Mouse (Mus musculus) G1E (cell line): Measurements from ENCODE around the gene L3mbtl3. TPM values are rescaled to one million over a fixed set of nuclear protein-coding genes. Genes with fewer than 3 reads are reported as not detected.

Source experiments
- ATAC-seq: 2 replicates; pipeline ENCODE4 v1.8.0; 2016; ENCODE audit warnings: mild to moderate bottlenecking; ENCODE audit not compliant: insufficient number of reproducible peaks, poor library complexity, low FRiP score, severe bottlenecking; ENCODE audit errors: extremely low read depth
- DNase-seq: peaks from one replicate; pipeline ENCODE4 v3.0.0; 2012; ENCODE audit warnings: low spot score
- H3K27me3 ChIP-seq: 2 replicates; pipeline ENCODE4 v1.6.1; 2012; ENCODE audit warnings: mild to moderate bottlenecking, low read length, inconsistent platforms; ENCODE audit not compliant: insufficient read depth
- H3K36me3 ChIP-seq: replicated peaks from 2 replicates; pipeline ENCODE3; 2012; ENCODE audit warnings: mild to moderate bottlenecking, inconsistent platforms
- H3K4me1 ChIP-seq: 2 replicates; pipeline ENCODE4 v1.6.1; 2012; ENCODE audit warnings: low read depth, low read length, inconsistent platforms, mixed read lengths; ENCODE audit not compliant: insufficient read depth
- H3K4me3 ChIP-seq: 2 replicates; pipeline ENCODE4 v1.5.1; 2012; ENCODE audit warnings: low read depth, mild to moderate bottlenecking, inconsistent platforms, low read length, moderate library complexity, mixed read lengths
- H3K9me3 ChIP-seq: replicated peaks from 2 replicates; pipeline ENCODE4 v1.6.1; 2012; ENCODE audit warnings: inconsistent platforms
- CTCF ChIP-seq: IDR thresholded peaks from 2 replicates; pipeline ENCODE4 v1.5.1; 2012; ENCODE audit warnings: low read depth, low read length, inconsistent platforms, mixed read lengths
- GATA1 ChIP-seq: IDR thresholded peaks from 2 replicates; pipeline ENCODE4 v1.6.1; 2012; ENCODE audit warnings: borderline replicate concordance, low read length, inconsistent platforms, mixed read lengths
- GATA2 ChIP-seq: IDR thresholded peaks from 2 replicates; pipeline ENCODE4 v1.6.1; 2012; ENCODE audit warnings: low read depth, low read length, inconsistent platforms, borderline replicate concordance
- POLR2AphosphoS5 ChIP-seq: IDR thresholded peaks from 2 replicates; pipeline ENCODE4 v1.6.1; 2012; ENCODE audit warnings: low read depth, low read length, inconsistent platforms; ENCODE audit not compliant: insufficient replicate concordance
- TAL1 ChIP-seq: conservative IDR thresholded peaks from 2 replicates; pipeline ENCODE4 v1.6.1; 2012; ENCODE audit warnings: low read depth, low read length, inconsistent platforms, mixed read lengths
- polyA plus RNA-seq: library from polyadenylated mRNA; stranded (reverse); fragments of >175 nt; gene quantifications from 2 replicates; pipeline ENCODE4 v1.2.3, GENCODE M21; 2012
- total RNA-seq, 2 experiments: library from RNA; stranded (forward) in 1 of 2; stranded (reverse) in 1 of 2; fragments of 200-1000 nt in 1 of 2; fragments of >200 nt in 1 of 2; fragmentation: Nextera tagmentation in 1 of 2; gene quantifications; 2 replicates each; pipeline ENCODE4 v1.2.3; 2014 to 2017

Gene L3mbtl3
- total and polyA plus RNA-seq, 3 experiments, result 0.16 TPM; not detected in 2

GRCm38 (mm10) chr10:26374436-26375311 lies 1.1 kb downstream of the L3mbtl3 start:
- Histone ChIP-seq H3K36me3 (no peaks in the 10 kb centered on the region), H3K4me1 (no peaks in the 10 kb centered on the region), H3K27me3 (no peaks in the 10 kb centered on the region), H3K9me3 (peaks cover 35% of the 10 kb centered on the region), H3K4me3 (no peak overlapping the region)
- ATAC-seq (no peak), DNase-seq (no peak)
- TF ChIP-seq GATA2 (no peak), TAL1 (no peak), POLR2AphosphoS5 (no peak), CTCF (no peak), GATA1 (no peak)

GRCm38 (mm10) chr10:26373951-26374435 lies 1.8 kb downstream of the L3mbtl3 start:
- H3K4me1 ChIP-seq, result no peaks in the 10 kb centered on the region
- no peak overlapping the region for H3K4me3 ChIP-seq
- ATAC-seq, result no peak
- DNase-seq, result no peak
- no peaks in the 10 kb centered on the region for H3K36me3 ChIP-seq
- peaks cover 35% of the 10 kb centered on the region for H3K9me3 ChIP-seq
- no peaks in the 10 kb centered on the region for H3K27me3 ChIP-seq
- TF ChIP-seq TAL1 (no peak), CTCF (no peak), GATA2 (no peak), POLR2AphosphoS5 (no peak), GATA1 (no peak)

- Histone ChIP-seq H3K9me3 (peaks cover 35% of the 10 kb centered on the region), H3K36me3 (no peaks in the 10 kb centered on the region), H3K4me3 (no peak overlapping the region), H3K4me1 (no peaks in the 10 kb centered on the region), H3K27me3 (no peaks in the 10 kb centered on the region)
- no peak for TF ChIP-seq GATA2
- TF ChIP-seq CTCF, result no peak
- TF ChIP-seq TAL1, result no peak
- TF ChIP-seq POLR2AphosphoS5, result no peak
- TF ChIP-seq GATA1, result no peak
- ATAC-seq (no peak), DNase-seq (no peak)
These were observed 2.5 kb downstream of the L3mbtl3 start for GRCm38 (mm10) chr10:26372940-26373931.

GRCm38 (mm10) chr10:26371416-26371815 lies 4.4 kb downstream of the L3mbtl3 start:
- no peak for TF ChIP-seq GATA1
- no peak for TF ChIP-seq TAL1
- no peak for TF ChIP-seq CTCF
- no peak for TF ChIP-seq POLR2AphosphoS5
- TF ChIP-seq GATA2, result no peak
- H3K36me3 ChIP-seq, result no peaks in the 10 kb centered on the region
- H3K4me3 ChIP-seq, result no peak overlapping the region

GRCm38 (mm10) chr10:26364942-26365341 lies 10.8 kb downstream of the L3mbtl3 start:
- Histone ChIP-seq H3K36me3 (no peaks in the 10 kb centered on the region), H3K27me3 (no peaks in the 10 kb centered on the region), H3K4me1 (no peaks in the 10 kb centered on the region), H3K4me3 (no peak overlapping the region), H3K9me3 (peaks cover 3% of the 10 kb centered on the region)
- no peak for TF ChIP-seq TAL1
- no peak for TF ChIP-seq GATA2
- no peak for TF ChIP-seq GATA1
- ATAC-seq (no peak), DNase-seq (no peak)

More at GRCm38 (mm10) chr10:26371416-26371815, 4.4 kb downstream of the L3mbtl3 start:
- no peaks in the 10 kb centered on the region for H3K4me1 ChIP-seq
- ATAC-seq, result no peak
- no peaks in the 10 kb centered on the region for H3K27me3 ChIP-seq
- no peak for DNase-seq
- peaks cover 31% of the 10 kb centered on the region for H3K9me3 ChIP-seq

- Histone ChIP-seq H3K27me3 (no peaks in the 10 kb centered on the region), H3K9me3 (peaks cover 3% of the 10 kb centered on the region), H3K4me1 (no peaks in the 10 kb centered on the region), H3K4me3 (no peak overlapping the region), H3K36me3 (no peaks in the 10 kb centered on the region)
- no peak for TF ChIP-seq POLR2AphosphoS5
- TF ChIP-seq GATA2, result no peak
- no peak for TF ChIP-seq GATA1
- no peak for TF ChIP-seq CTCF
- TF ChIP-seq TAL1, result no peak
- DNase-seq, result no peak
- ATAC-seq, result no peak
These were observed 11.4 kb downstream of the L3mbtl3 start for GRCm38 (mm10) chr10:26364326-26364856.
